Mouse (Mus musculus): Measurements from ENCODE around the gene Lbx2. TPM values are rescaled to one million over a fixed set of nuclear protein-coding genes. Genes with fewer than 3 reads are reported as not detected.

Gene Lbx2
- total RNA-seq, 2 experiments from 2014 or later, result 0.55 to 1.3 TPM

DNA sequence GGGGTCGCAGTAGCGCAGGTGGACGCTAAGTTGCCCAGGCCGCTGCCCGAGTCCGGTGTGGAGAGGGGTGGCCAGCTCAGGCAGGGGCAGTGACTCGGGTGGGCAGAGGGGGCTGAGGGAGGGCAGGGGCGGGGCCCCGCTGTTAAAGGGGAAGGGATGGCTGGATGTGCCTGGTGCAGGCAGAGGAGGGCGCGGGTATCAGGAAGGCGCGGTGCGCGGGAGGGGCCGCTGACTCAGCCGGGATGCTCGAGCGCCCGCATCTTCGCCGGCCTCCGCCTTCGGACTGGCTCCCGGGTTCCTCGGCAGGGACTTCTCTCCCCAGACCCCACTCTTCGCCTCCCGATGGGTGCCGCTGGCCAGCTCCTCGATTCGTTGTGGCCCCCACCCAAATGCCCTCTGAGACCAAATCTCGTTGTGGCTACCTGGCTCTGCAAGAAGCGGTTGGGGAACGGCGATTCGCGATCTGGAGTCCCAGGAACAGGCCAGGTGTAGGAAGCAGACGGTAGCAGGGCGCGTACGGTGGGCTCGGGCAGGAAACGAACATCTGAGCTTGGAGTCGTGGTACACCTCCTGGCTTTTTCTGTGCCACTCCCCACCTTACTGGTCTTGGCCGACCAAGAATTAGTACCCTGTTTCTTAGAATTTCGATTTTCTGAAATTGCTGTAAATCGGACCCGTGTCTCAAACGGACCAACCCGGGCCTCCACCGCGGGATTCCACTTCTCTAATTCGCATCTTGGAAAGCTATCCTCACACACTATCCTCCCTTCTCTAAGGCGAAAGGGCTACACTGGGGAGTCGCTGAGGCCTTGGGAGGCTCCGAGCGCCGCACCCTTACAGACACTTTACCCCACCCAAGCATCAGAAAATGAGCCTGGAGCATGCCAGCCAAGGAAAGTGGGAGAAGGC lies 15.6 kb upstream of the Lbx2 start:
- intact Hi-C loops (cut with DNase I), result no loop called here
- DNase-seq, result peak; percentile 55 to 56

DNA sequence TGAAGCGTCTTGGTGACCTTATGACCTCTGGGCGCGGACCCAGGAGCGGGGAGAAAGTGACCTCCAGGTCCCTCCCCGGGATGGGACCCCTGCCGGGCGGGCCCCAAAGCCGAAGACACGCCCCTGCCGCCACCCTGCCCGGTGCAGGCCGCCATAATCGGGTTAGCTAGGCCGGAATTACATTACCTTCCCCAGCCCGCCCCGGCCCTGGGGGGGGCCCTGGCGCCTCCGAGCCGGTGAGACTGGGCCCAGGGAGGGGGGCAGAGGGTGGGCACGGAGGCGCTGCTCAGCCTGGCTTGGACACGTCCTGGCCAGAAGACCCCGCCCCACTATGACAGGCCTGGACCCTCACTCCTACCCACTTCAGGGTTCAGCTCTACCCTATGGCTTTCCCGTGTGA lies 14.9 kb upstream of the Lbx2 start:
- DNase-seq, result no peak

GRCm38 (mm10) chr6:83074979-83075378 lies 11.2 kb upstream of the Lbx2 start:
- no peak for DNase-seq
- intact Hi-C loops (cut with DNase I), result no loop called here

More for the DNA sequence above, 14.9 kb upstream of the Lbx2 start:
- intact Hi-C loops (cut with DNase I), result no loop called here

GRCm38 (mm10) chr6:83077630-83078323 lies 8.4 kb upstream of the Lbx2 start, which contains the start of gene Pcgf1:
TSS of gene Pcgf1 (plus strand) at chr6:83077869.
- no peak for DNase-seq
- intact Hi-C loops (cut with DNase I), result loop anchor here (1.0 kb wide), 1 partner anchor 23 kb away; no protein-coding TSS in a partner anchor

DNA sequence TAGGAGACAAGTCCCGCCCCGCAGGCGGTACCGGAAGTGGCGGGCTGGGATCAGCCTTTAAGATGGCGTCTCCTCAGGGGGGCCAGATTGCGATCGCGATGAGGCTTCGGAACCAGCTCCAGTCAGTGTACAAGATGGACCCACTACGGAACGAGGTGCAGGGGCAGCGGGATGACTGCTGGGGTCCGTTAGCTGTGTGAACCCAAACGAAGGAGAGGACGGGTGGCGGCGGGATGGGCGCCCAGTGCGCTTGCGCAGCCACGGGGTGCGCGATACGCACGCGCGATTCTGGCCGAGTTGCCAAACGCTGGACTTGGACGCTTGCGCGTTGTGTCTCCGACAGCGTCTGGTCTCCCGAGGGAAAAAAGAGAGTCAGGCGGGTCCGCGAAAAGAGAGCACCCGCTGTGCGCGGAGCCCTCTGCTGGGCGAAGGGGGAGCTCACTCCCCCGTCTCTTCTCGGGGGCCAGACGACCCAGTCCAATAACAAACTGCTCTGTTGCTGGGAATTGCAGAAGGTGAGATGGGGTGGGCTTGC lies 7.8 kb upstream of the Lbx2 start:
- intact Hi-C loops (cut with DNase I), result loop anchor here (1.0 kb wide), 1 partner anchor 22 kb away; no protein-coding TSS in a partner anchor
- peak; percentile 99 to 100 for DNase-seq

DNA sequence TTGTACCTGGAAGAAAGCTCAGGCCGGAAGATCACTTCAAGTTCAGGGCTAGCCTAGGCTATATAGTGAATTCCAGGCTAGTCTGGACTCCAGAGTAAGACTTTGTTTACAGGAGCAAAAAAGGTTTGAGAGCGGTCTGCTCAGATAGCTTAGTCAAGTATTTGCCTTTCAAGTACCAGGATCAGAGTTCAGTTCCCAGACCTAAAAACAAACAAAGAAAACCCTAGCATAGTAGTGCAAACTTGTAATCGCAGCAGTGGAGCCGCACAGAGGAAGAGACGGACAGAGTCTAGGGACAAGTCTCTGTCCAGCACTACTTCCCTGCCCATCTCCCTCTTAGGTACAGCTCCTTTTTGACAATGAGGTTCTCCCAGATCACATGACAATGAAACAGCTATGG lies 6.0 kb upstream of the Lbx2 start:
- DNase-seq, result no peak
- intact Hi-C loops (cut with DNase I), result no loop called here

GRCm38 (mm10) chr6:83083497-83083896 lies 2.7 kb upstream of the Lbx2 start:
- intact Hi-C loops (cut with DNase I), result no loop called here
- DNase-seq, result no peak

GRCm38 (mm10) chr6:83084477-83084876 lies 1.7 kb upstream of the Lbx2 start:
- DNase-seq, result no peak
- intact Hi-C loops (cut with DNase I), result no loop called here

DNA sequence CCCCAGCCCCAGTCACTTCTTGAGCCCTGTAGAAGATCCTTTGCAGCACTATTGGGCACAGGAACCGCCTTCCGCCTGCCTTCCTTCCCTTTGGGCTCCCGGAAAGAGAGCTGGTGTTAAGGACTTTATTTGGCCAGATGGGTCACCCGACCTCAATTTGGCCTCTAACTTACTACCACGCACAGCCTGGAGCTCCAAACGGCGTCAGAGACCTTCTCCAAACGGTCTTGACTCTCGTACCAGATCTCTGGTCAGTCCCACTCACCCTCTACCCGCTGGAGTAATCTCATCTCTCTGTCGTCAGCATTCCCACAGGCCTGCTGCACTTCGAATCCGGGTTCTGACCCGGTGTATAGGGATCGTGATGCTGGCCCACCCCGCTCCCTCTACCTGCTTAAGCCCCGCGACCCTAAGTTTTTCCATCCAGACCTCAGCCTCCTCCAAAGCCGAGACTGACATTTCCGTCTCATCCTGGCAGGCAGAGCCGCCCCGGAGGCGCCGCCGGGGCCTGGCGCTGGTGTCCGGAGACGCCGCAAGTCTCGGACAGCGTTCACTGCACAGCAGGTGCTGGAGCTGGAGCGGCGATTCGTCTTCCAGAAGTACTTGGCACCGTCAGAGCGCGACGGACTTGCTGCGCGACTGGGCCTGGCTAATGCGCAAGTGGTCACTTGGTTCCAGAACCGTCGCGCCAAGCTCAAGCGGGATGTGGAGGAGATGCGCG lies 1.2 kb downstream of the Lbx2 start:
- peak; percentile 39 to 56 for DNase-seq

GRCm38 (mm10) chr6:83087926-83088260 lies 1.7 kb downstream of the Lbx2 start:
- intact Hi-C loops (cut with DNase I), result no loop called here
- no peak for DNase-seq

More for the DNA sequence above, 1.2 kb downstream of the Lbx2 start:
- intact Hi-C loops (cut with DNase I), result no loop called here

- DNase-seq, result peak; percentile 46 to 54
- intact Hi-C loops (cut with DNase I), result no loop called here
Observed at GRCm38 (mm10) chr6:83092416-83093127, 6.4 kb downstream of the Lbx2 start.

GRCm38 (mm10) chr6:83095968-83096367 lies 9.8 kb downstream of the Lbx2 start:
- DNase-seq, result no peak
- intact Hi-C loops (cut with DNase I), result no loop called here

- no peak for DNase-seq
- intact Hi-C loops (cut with DNase I), result no loop called here
Observed at GRCm38 (mm10) chr6:83098411-83098810, 12.2 kb downstream of the Lbx2 start.

GRCm38 (mm10) chr6:83101316-83101687 lies 15.1 kb downstream of the Lbx2 start, which contains the start of the genes Ccdc142 and Gm42688:
TSS of gene Ccdc142 (plus strand) at chr6:83101601.
TSS of gene Gm42688 (plus strand) at chr6:83101617.
- peak; percentile 93 to 94 for DNase-seq
- intact Hi-C loops (cut with DNase I), result loop anchor here (1.0 to 2.0 kb wide), 2 partner anchors 47 to 105 kb away; partner anchors contain the start of genes Aup1 and Htra2

DNA sequence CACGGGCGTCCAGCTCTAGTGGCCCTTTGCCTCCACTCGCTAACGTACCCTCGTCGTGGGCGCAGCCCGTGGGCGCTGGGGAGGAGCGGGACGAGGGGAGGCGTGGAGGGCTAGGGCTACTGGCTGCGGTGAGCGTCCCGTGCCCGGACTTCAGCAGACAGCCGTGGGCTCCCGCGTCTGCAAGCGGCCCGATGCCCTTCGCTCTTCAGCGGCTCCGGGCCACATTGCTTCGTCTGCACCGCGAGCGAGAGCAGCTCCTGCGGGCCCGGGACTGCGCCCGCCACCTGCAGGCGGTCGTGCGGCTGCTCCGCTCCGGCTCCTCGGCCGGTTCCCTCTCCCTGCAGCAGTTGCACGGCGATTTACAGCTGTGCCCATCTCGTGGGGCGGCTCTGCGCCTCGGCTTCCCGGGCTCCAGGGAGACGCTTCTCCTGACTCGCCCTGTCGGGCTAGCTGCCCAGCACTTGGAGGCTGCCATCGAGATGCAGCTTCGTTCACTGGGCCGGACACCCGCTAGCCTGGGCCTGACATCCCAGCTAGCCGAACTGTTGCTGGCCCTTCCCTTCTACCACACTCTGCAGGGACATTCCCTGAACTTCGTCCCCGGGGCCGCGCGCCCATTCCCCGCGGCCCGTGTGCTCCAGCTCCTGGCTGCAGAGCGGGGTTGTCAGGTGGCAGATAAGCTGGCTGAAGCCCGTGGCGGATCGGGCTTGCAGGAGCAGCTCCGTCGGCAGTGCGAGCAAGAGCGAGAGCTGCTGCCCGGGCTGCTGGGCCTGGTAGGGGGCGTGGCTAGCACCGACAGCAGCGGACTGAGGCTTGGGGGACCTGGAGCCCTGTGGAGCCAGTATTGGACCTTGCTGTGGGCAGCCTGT lies 15.8 kb downstream of the Lbx2 start:
- DNase-seq, result peak; percentile 75 to 78
- intact Hi-C loops (cut with DNase I), result loop anchor here (1.0 to 2.0 kb wide), 2 partner anchors 47 to 106 kb away; partner anchors contain the start of genes Aup1 and Htra2

DNA sequence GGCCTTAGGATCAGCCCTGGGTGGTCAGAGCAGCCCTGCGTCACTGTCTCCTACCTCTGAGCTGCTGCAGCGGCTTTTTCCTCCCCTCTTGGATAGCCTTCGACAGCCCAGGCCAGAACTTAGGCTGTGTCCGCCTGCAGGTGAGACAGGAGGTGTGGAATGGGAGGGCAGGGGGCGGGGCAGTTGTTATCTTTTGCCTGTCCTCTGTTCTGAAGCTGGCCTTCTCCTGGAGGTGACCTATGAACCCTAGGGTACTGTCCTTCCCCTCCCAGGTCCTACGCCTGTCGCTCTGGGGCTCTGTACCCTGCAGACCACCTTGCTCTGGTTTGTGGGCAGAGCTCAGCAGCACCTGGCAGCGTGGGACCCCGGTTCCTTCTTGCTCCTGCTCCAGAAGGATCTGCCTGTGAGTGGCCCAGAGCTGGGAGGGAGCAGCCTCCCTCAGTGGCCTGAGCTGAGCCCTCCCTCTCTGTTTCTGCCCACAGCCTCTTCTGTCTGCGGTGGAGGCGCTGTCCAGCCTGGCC lies 17.0 kb downstream of the Lbx2 start:
- DNase-seq, result no peak
- intact Hi-C loops (cut with DNase I), result no loop called here

DNA sequence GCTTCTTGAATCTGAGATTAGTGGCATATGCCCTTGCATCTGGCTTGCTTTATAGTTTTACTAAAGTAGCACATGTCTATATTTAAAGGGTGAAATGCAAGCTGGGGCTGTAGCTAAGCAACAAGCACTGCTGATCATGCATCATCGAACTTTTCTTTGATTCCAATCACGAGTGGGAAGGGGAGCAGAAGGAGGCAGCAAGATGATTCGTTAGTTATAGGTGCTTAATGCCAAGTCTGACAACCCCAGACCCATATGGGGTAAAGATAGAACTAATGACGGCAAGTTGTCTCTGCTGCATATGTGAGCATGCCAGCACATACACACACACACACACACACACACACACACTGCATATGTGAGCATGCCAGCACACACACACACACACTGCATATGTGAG lies 18.0 kb downstream of the Lbx2 start:
- intact Hi-C loops (cut with DNase I), result no loop called here
- no peak for DNase-seq

DNA sequence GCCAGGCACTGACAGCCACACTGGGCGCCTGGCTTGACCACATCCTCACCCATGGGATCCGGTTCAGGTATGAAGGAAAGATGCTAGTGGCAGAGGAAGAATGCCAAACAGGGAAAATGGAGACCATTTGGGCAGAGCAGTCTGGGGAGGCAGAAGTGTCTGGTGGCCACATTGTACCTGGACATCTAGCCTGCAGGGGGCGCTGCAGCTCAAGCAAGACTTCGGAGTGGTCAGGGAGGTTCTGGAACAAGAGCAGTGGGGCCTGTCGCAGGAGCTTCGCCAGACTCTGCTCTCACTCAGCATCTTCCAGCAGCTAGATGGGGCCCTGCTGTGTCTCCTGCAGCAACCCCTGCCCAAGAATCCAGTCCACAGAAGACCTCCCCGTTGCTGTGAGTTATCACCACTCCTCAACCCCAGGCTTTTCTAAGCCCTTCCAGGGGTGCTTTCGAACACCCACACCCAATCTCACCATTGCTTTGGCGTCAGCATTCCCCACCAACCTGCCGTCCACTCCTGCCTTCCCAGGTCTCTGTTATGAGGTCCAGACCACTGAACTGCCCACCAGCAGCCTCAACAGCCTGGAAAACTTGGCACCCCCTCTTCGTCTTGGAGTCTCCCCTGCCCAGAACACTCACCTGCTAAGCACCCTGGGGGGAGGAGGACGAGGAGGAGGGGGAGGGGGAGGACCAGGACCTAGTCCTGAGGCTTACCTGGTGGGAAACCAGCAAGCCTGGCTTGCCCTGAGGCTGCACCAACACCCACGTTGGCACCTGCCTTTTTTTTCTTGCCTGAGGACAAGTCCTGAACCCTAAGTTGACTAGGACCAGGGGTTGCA lies 21.6 kb downstream of the Lbx2 start:
- intact Hi-C loops (cut with DNase I), result no loop called here
- DNase-seq, result peak; percentile 73 to 90

Data from heart, postnatal 10 days (tissue).